Mouse (Mus musculus) urinary bladder, adult 2 months (tissue): ENCODE measurements at regions not wholly inside any gene's neighbourhood (a gene's known extent, or its start where the extent isn't known, plus 50 kb on each side); places are given as distances from the start of the nearest gene placed in this dataset.

Experiments used
- DNase-seq: peaks from one replicate; pipeline ENCODE4 v3.0.0; 2022; ENCODE audit warnings: low spot score

DNA sequence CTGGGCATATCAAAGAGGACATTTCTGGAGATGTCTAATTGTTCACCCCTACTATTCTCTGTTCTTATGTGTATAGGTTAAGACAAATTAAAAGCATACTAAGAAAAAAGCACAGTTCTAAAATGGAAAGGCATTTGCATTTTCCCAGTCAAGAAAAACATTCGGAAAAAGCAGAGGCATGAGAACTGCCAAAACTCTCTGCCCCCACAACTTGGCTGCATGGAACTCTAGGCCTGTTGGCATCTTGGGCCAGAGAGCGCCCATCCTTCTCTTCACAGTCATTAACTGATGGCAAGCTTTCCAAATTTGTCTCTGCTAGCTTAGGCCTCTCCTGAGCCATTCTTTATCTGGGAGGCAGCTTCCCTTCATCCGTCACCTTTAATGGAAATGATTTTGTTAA, 281.6 kb downstream of the Tex13c3 start:
- DNase-seq: no peak

- no peak for DNase-seq
These were observed 312.1 kb downstream of the Tex13c3 start for GRCm38 (mm10) chrX:19168983-19169382.

DNA sequence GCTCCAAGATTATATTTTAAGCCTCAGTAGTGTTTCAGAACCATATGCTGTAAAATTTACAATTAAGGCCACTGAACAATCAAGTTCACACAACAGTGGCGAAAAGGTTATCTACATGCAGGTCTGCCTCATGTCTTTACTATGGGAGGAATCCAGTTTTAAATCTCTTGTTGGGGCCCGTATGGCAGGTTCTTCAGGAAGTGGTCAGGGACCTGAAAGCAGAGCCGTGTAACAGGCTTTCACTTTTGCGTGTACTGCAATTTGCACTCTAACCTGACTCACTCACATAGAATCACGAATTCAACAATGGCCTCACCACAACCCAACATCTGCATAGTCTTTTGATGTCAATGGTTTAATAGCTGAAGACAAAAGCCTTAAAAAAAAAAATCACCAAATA, 312.6 kb downstream of the Tex13c3 start:
- DNase-seq: no peak

DNA sequence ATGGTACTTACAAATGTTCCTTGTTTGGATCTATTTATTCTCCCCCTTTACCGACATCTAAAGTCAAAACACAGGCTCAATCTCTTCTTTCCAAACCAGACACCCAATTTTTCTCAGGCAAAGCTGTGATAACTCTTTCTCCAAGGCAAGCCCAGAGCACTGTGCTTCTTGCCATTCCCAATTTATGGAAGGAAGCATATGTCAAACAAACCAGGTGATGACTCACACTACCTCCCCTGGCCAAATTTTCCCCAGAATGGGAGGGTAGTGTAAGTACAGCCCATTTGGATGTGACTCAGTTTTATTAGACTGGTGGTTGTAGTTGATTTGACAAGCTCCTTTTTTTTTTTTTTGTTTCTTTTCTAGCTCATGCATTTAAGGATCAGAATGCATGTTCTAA, 313.0 kb downstream of the Tex13c3 start:
- no peak for DNase-seq

DNA sequence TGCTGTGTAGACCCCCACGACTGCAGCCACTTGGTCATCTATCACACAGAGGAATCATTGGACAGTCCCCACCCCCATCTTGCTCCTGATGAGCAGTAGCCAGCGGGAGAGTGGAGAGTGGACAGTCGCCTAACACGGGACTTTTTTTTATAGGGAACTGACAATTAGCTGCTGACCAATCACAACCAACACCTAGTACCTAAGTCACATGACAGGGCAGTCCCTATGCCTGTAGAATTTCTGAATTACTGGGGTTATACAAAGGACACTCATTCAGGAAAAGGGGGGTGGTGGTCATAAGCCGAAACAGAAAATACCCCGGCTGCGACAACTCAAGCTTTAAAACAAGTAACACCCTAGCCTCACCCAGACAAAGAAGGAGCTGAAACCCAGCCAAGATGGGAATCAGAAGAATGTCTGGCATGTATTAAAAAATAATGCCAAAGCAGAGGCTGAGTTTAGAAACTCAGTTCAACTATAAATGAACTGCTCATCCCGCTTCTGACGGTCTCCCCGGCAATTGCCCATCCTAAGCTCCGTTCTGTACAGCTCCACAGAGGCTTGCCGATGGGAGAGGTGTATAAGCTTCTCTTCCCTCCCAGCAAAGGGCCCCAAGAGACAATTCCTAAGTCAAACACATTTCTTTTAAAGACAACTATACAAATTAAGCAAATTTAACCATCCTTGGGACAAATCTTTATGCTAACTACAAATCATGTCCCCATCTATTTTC, 313.8 kb downstream of the Tex13c3 start:
- peak; percentile 23 for DNase-seq

DNA sequence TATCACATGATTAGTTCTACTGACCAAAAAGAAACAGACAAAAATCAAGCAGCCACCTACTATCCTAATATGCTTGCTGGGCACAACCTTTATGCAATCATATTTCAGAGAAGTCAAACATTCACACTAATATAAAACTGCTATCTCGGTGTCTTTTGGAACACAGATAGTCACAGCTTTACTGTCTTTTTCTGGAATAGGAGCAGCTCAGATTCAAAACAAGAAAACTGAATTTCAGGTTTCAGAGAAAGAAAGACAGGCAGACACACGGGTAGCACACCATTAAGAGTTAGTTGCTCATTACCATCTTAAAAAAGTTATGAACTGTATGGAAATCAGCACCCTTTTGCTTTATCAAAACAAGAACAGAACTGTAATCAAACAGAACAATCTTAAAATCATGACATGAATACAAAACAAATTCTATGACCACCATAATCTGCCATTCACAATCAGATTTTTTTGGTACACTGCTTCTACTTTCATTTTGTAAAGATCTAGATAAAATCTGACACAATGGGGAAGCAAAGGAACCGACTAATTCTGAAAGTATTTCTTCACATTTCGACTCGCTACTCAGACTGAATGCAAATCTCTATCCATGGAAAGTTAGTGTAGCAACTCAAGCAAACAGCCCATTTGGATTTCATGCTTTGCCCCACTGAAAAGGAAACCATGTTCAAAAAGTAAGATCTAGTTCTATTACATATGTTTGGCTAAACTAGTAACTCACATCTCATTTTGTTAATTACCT, 315.1 kb downstream of the Tex13c3 start:
- DNase-seq: no peak

- DNase-seq: no peak
These were observed 317.0 kb downstream of the Tex13c3 start for GRCm38 (mm10) chrX:19164151-19164550.

GRCm38 (mm10) chrX:19162958-19163357, 318.2 kb downstream of the Tex13c3 start:
- no peak for DNase-seq

GRCm38 (mm10) chrX:19162351-19162750, 318.8 kb downstream of the Tex13c3 start:
- DNase-seq: no peak

DNA sequence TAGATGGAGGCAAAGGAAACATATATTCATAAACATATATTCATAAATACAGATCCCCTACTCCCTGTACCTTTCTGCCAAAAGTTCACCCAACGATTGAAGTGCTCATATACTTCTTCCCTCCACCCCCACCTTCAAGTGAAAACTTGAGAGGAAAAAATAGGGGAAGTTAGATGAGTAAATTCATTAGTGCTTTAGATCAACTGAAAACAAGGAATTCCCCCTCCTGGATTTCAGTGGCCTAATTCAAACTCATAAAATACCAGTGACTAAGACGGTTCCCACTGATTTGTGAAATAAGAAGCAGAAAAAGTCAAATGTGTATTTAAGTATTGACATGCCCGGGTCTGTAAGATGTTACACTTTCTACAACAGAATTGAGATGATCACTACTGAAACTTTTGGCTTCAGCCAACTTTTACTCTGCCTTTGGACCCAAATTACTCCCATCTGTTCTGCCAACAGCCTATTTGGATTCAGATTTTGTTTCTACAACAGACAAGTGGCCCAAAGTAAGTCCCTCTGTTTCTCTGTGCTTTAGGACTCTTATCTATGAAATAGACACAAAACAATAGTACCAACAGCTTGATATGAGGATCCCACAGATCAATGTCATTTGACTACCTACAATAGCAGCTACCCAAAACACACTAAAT, 320.7 kb downstream of the Tex13c3 start:
- DNase-seq: no peak

- DNase-seq: no peak
These were observed 323.5 kb downstream of the Tex13c3 start for GRCm38 (mm10) chrX:19157464-19158203.

GRCm38 (mm10) chrX:19153619-19154018, 327.5 kb downstream of the Tex13c3 start:
- no peak for DNase-seq

DNA sequence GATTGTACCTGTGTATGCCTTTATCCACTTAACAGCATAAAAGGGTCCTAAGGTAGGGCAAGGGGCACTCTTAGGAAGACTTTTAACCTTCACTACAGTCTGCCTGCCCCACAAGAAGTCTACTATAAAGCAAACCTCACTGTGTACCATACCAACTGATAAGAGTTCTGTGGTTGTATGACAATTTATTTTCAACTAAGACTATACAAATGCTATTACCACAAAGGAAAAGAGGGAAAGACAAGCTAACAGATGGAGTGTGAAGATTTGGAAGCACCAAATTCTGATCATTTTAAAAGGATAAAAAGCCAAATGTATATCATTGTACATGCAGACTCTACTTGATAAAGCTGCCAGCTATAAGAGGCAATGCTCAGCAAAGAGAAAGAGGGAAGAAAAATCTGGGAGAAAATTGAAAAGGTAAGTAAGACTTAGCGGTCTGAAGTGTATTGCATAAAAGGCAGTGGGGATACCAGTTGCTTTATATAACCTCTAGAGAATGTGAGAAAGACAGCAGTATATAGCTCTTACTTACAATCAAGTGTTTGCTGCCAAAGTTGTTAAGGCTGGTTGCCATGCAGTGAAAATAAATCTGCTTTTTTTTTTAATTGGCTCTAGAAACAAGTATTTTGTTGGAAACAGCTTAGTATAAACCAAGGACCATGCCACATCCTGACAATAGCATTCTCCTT, 328.8 kb downstream of the Tex13c3 start:
- DNase-seq: no peak

GRCm38 (mm10) chrX:19150606-19151005, 330.5 kb downstream of the Tex13c3 start:
- DNase-seq: no peak

- DNase-seq: no peak
These were observed 332.4 kb downstream of the Tex13c3 start for GRCm38 (mm10) chrX:19148672-19149071.

DNA sequence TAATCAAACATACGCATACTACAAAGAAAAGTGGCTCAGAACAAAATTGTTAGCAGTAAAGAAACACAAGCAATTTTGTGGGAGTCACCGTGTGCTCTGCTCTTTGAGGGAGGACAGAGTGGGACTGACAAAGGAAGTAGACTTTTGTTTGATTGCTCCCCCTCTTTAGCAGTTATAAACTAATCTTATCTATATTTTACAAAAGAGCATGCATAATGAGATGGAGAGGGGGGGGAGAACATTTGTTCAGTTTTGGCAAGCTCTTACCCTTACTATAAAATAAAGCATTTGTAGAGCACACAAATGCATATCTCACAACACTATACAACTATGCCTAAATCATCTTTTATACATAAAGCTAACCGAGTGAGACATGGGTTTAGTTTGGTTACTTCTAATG, 332.9 kb downstream of the Tex13c3 start:
- DNase-seq: no peak

- no peak for DNase-seq
These were observed 368.4 kb downstream of the Tex13c3 start for GRCm38 (mm10) chrX:19112753-19113152.

- DNase-seq: no peak
These were observed 378.2 kb downstream of the Tex13c3 start for GRCm38 (mm10) chrX:19102911-19103310.

DNA sequence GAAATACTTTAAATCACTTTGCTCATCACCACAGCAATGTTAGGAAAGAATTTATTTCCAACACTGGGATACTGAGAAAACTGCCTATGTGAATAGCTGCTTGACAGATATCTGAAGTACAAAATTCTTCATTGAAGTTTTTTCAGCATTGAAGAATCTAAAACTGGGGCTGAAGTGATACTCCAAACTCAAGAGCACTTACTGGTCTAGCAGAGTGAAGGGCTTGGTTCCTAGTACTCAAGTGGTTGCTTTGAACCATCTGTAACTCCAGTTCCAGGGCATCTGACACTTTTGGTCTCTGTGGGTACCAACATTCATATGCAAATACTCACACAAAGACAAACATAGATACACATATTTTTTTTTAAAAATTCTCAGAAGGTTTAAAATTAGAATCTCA, 385.2 kb downstream of the Tex13c3 start:
- DNase-seq: no peak

- DNase-seq: no peak
These were observed 396.7 kb downstream of the Tex13c3 start for GRCm38 (mm10) chrX:19084435-19084834.

DNA sequence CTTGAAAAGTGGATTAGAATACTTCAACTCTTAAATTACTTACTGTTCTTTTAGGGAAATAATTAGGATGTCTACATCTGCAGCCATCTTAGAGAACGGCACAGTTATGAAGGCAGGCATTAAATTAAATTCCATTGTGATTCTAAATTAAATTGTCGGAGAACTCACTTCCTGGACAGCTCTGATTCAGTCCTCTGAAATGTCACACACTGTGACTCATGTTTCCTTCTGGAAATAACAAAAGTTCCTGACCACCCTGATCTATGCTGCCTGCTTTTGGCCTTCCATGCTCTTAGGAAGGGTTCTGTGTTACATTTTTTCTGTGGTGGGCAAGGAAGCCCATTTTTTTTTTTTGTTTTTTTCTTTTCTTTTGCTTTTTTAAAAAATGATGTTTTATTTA, 401.1 kb downstream of the Tex13c3 start:
- no peak for DNase-seq
